8 mouse cellular contexts compared by ENCODE assay signal in genomic region chr14:118179701-118180100, GRCm38 (mm10). TPM values are rescaled to one million over a fixed set of nuclear protein-coding genes. Genes with fewer than 3 reads are reported as not detected.
DNase-seq lines count a peak whose midpoint lies in the region; ATAC-seq lines count a peak whose summit lies in the region.

No protein-coding gene starts in this region.

- H3K27ac ChIP-seq in kidney, embryonic 16.5 days (ENCODE audit: low read length) = no peak overlapping the region
- H3K27ac ChIP-seq in embryonic facial prominence, embryonic 10.5 days (replicated peaks) = peak overlapping the region; percentile 86
- H3K27ac ChIP-seq in hindbrain, embryonic 15.5 days (replicated peaks) = peak overlapping the region; percentile 85
- peak overlapping the region; percentile 73 for H3K27ac ChIP-seq in midbrain, embryonic 13.5 days

- no peaks in the 10 kb centered on the region for H3K36me3 ChIP-seq in kidney, embryonic 16.5 days (ENCODE audit: insufficient read depth, low read length)
- no peaks in the 10 kb centered on the region for H3K36me3 ChIP-seq in embryonic facial prominence, embryonic 10.5 days (replicated peaks)
- H3K36me3 ChIP-seq in hindbrain, embryonic 15.5 days = no peaks in the 10 kb centered on the region
- H3K36me3 ChIP-seq in midbrain, embryonic 13.5 days = no peaks in the 10 kb centered on the region

- H3K4me2 ChIP-seq in kidney, embryonic 16.5 days (replicated peaks; ENCODE audit: low read depth, low read length) = peak overlapping the region; percentile 71
- H3K4me2 ChIP-seq in hindbrain, embryonic 15.5 days = peak overlapping the region; percentile 71
- peak overlapping the region; percentile 56 for H3K4me2 ChIP-seq in midbrain, embryonic 13.5 days (replicated peaks)

- H3K4me3 ChIP-seq in kidney, embryonic 16.5 days (ENCODE audit: low read length) = peak overlapping the region; percentile 59
- H3K4me3 ChIP-seq in embryonic facial prominence, embryonic 10.5 days = peak overlapping the region; percentile 69
- peak overlapping the region; percentile 51 for H3K4me3 ChIP-seq in hindbrain, embryonic 15.5 days
- peak overlapping the region; percentile 47 for H3K4me3 ChIP-seq in midbrain, embryonic 13.5 days (replicated peaks)

- no peaks in the 10 kb centered on the region for H3K9me3 ChIP-seq in kidney, embryonic 16.5 days (ENCODE audit: low read length)
- no peaks in the 10 kb centered on the region for H3K9me3 ChIP-seq in embryonic facial prominence, embryonic 10.5 days
- H3K9me3 ChIP-seq in hindbrain, embryonic 15.5 days = no peaks in the 10 kb centered on the region
- no peaks in the 10 kb centered on the region for H3K9me3 ChIP-seq in midbrain, embryonic 13.5 days

- no peaks in the 10 kb centered on the region for H3K27me3 ChIP-seq in kidney, embryonic 16.5 days (ENCODE audit: insufficient read depth, low read length)
- no peaks in the 10 kb centered on the region for H3K27me3 ChIP-seq in embryonic facial prominence, embryonic 10.5 days (replicated peaks; ENCODE audit: low read depth, poor library complexity, severe bottlenecking)
- no peaks in the 10 kb centered on the region for H3K27me3 ChIP-seq in hindbrain, embryonic 15.5 days
- peaks cover 3% of the 10 kb centered on the region; the same call in 1 of the 2 replicates for H3K27me3 ChIP-seq in midbrain, embryonic 13.5 days

- H3K9ac ChIP-seq in kidney, embryonic 16.5 days (replicated peaks; ENCODE audit: low read length) = peak overlapping the region; percentile 67
- peak overlapping the region; percentile 32 for H3K9ac ChIP-seq in hindbrain, embryonic 15.5 days
- H3K9ac ChIP-seq in midbrain, embryonic 13.5 days (replicated peaks) = peak overlapping the region; percentile 64

- no peaks in the 10 kb centered on the region for H3K4me1 ChIP-seq in kidney, embryonic 16.5 days (ENCODE audit: insufficient read depth, low read length)
- peaks cover 6% of the 10 kb centered on the region; the same call in 1 of the 2 replicates for H3K4me1 ChIP-seq in embryonic facial prominence, embryonic 10.5 days
- peaks cover 5% of the 10 kb centered on the region for H3K4me1 ChIP-seq in hindbrain, embryonic 15.5 days (replicated peaks)
- H3K4me1 ChIP-seq in midbrain, embryonic 13.5 days (replicated peaks) = peaks cover 4% of the 10 kb centered on the region; the same call in 1 of the 2 replicates

- 31% methylated on average over 7 of the region's 7 CpGs for WGBS in kidney, embryonic 16.5 days
- 34% methylated on average over 7 of the region's 7 CpGs for WGBS in embryonic facial prominence, embryonic 10.5 days
- WGBS in hindbrain, embryonic 15.5 days = 31% methylated on average over 7 of the region's 7 CpGs
- WGBS in midbrain, embryonic 13.5 days = 29% methylated on average over 7 of the region's 7 CpGs

- ATAC-seq in kidney, embryonic 16.5 days (ENCODE audit: low FRiP score, low TSS enrichment) = no peak
- ATAC-seq in hindbrain, embryonic 15.5 days (ENCODE audit: low FRiP score, low read depth) = peak; percentile 31; the same call in 1 of the 2 replicates
- peak; percentile 38 for ATAC-seq in midbrain, embryonic 13.5 days

- no peak for DNase-seq in kidney, adult 11 months
- DNase-seq in embryonic facial prominence, embryonic 10.5 days (ENCODE audit: low spot score) = no peak
- DNase-seq in urinary bladder, adult 18-20 months (ENCODE audit: low spot score in 2 of 2) = no peak
- no peak for DNase-seq in thymus, adult 18-20 months
- no peak for DNase-seq in right cerebral cortex, postnatal 36 days (ENCODE audit: low spot score in 2 of 2)

RNA-seq across cellular contexts. Expression of gene Gpr180, which starts 42.7 kb away (rescaled TPM):
- 57.2 and 60.3 TPM in 2 replicates for polyA plus RNA-seq in kidney, embryonic 16.5 days (2015; fragmentation: Nextera tagmentation; extraction: Ambion mirVana)
- polyA plus RNA-seq in embryonic facial prominence, embryonic 10.5 days (2016; fragmentation: Nextera tagmentation; extraction: Ambion mirVana) = 40.9 and 44.6 TPM in 2 replicates
- 45.6 and 47.5 TPM in 2 replicates for polyA plus RNA-seq in hindbrain, embryonic 15.5 days (2015; fragmentation: Nextera tagmentation; extraction: Ambion mirVana)
- 33.4 and 34.6 TPM in 2 replicates for polyA plus RNA-seq in midbrain, embryonic 13.5 days (2015; fragmentation: Nextera tagmentation; extraction: Ambion mirVana)

RNA-seq across cellular contexts. Expression of gene Tgds, which starts 47.1 kb away (rescaled TPM):
- polyA plus RNA-seq in kidney, embryonic 16.5 days (2015; fragmentation: Nextera tagmentation; extraction: Ambion mirVana) = 33.4 and 34.9 TPM in 2 replicates
- 32.3 and 32.8 TPM in 2 replicates for polyA plus RNA-seq in embryonic facial prominence, embryonic 10.5 days (2016; fragmentation: Nextera tagmentation; extraction: Ambion mirVana)
- polyA plus RNA-seq in hindbrain, embryonic 15.5 days (2015; fragmentation: Nextera tagmentation; extraction: Ambion mirVana) = 15.1 and 17.2 TPM in 2 replicates
- polyA plus RNA-seq in midbrain, embryonic 13.5 days (2015; fragmentation: Nextera tagmentation; extraction: Ambion mirVana) = 20.8 and 21.0 TPM in 2 replicates

RNA-seq across cellular contexts. Expression of gene Sox21, which starts 57.1 kb away (rescaled TPM):
- polyA plus RNA-seq in kidney, embryonic 16.5 days (2015; fragmentation: Nextera tagmentation; extraction: Ambion mirVana) = not detected in 2 replicates
- polyA plus RNA-seq in embryonic facial prominence, embryonic 10.5 days (2016; fragmentation: Nextera tagmentation; extraction: Ambion mirVana) = 2.5 and 3.2 TPM in 2 replicates
- 6.0 and 6.3 TPM in 2 replicates for polyA plus RNA-seq in hindbrain, embryonic 15.5 days (2015; fragmentation: Nextera tagmentation; extraction: Ambion mirVana)
- polyA plus RNA-seq in midbrain, embryonic 13.5 days (2015; fragmentation: Nextera tagmentation; extraction: Ambion mirVana) = 12.2 and 16.7 TPM in 2 replicates
